Comparison of ENCODE assay signal across 18 mouse cellular contexts in the genomic region with DNA sequence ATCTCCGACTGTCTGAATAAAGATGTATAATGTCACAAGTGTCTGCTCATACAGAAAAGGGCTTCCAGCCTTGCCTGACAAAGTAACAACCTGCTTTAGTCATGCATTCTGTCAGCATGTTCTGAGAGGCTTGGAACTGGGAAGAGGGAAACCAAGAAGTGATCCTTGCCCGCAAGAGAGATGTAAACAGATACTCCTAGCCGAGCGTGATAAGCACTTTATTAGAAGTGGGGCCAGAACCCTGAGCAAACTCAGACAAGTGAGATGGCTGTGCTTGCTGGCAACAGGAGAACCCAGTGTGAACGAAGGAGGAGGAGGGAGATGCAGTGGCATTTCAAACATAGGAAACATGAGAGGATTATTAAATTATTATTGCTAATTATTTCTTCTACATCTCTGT. TPM values are rescaled to one million over a fixed set of nuclear protein-coding genes. Genes with fewer than 3 reads are reported as not detected.
A peak's percentile ranks its signal among the peaks of the same experiment; 100 is the strongest.
DNase-seq lines count a peak whose midpoint lies in the region; ATAC-seq and TF ChIP-seq lines count a peak whose summit lies in the region.
"Had no signal": no experiment of that assay in that cellular context is flagged by ENCODE, and none has a peak within 500 bp of the region (broad histone marks: within the 10 kb centered on the region; RNA-seq: fewer than 3 reads in every experiment).

No protein-coding gene starts in this region.

- H3K9me3 ChIP-seq in kidney, embryonic 14.5 days (ENCODE audit: control insufficient read depth, low read length) = no peaks in the 10 kb centered on the region
- no peaks in the 10 kb centered on the region for H3K9me3 ChIP-seq in stomach, embryonic 16.5 days (replicated peaks; ENCODE audit: control insufficient read depth, low read length)
- no peaks in the 10 kb centered on the region for H3K9me3 ChIP-seq in hindbrain, embryonic 14.5 days (ENCODE audit: control insufficient read depth, low read length)
- H3K9me3 ChIP-seq: embryonic facial prominence, embryonic 10.5 days; forebrain, embryonic 13.5 days; hindbrain, embryonic 10.5 days; hindbrain, embryonic 15.5 days had no signal

- no peak for TF ChIP-seq CTCF in kidney, adult 2 months (conservative IDR thresholded peaks at IDR 0.05; ENCODE audit: insufficient read depth, insufficient read length, low read depth, low read length)

- H3K36me3 ChIP-seq in kidney, adult 2 months (ENCODE audit: control insufficient read depth, insufficient read depth, low read length) = no peaks in the 10 kb centered on the region
- no peaks in the 10 kb centered on the region for H3K36me3 ChIP-seq in kidney, embryonic 14.5 days (ENCODE audit: control insufficient read depth, insufficient read depth, low read length)
- H3K36me3 ChIP-seq in stomach, embryonic 16.5 days (ENCODE audit: control insufficient read depth, insufficient read depth, low read length) = no peaks in the 10 kb centered on the region
- no peaks in the 10 kb centered on the region for H3K36me3 ChIP-seq in hindbrain, embryonic 14.5 days (replicated peaks; ENCODE audit: control insufficient read depth, insufficient read depth)
- H3K36me3 ChIP-seq: embryonic facial prominence, embryonic 10.5 days; hindbrain, embryonic 10.5 days; hindbrain, embryonic 15.5 days had no signal

- 59% methylated on average over 5 of the region's 5 CpGs for WGBS in kidney, adult 2 months
- 35% methylated on average over 5 of the region's 5 CpGs for WGBS in kidney, embryonic 14.5 days
- 28% methylated on average over 5 of the region's 5 CpGs for whole genome bisulfite sequencing in stomach, embryonic 16.5 days
- WGBS in hindbrain, embryonic 14.5 days = 85% methylated on average over 5 of the region's 5 CpGs

- H3K4me3 ChIP-seq in kidney, adult 2 months (ENCODE audit: insufficient read depth, low read depth, low read length) = no peak overlapping the region
- no peak overlapping the region for H3K4me3 ChIP-seq in kidney, embryonic 14.5 days (ENCODE audit: low read length)
- no peak overlapping the region for H3K4me3 ChIP-seq in stomach, embryonic 16.5 days (replicated peaks; ENCODE audit: low read length)
- H3K4me3 ChIP-seq in hindbrain, embryonic 14.5 days (replicated peaks; ENCODE audit: low read length) = no peak overlapping the region
- H3K4me3 ChIP-seq: embryonic facial prominence, embryonic 10.5 days; forebrain, embryonic 13.5 days; heart, adult 2 months; hindbrain, embryonic 10.5 days; hindbrain, embryonic 15.5 days had no signal

- no peak for DNase-seq in kidney, adult 2 months
- DNase-seq in urinary bladder, postnatal 14 days (ENCODE audit: low spot score) = peak; percentile 11
- DNase-seq in urinary bladder, adult 2 months (ENCODE audit: low spot score) = no peak
- no peak for DNase-seq in hindbrain, embryonic 14.5 days (ENCODE audit: low spot score)
- DNase-seq: adrenal gland, adult 8-10 months; adrenal gland, postnatal 36 days; cerebellum, adult 2 months; cerebellum, postnatal 10 days; forebrain, postnatal 0 days; gastrocnemius, postnatal 36 days; heart, adult 2 months had no signal

- TF ChIP-seq POLR2A in kidney, adult 2 months (IDR thresholded peaks at IDR 0.05; ENCODE audit: low read depth, low read length) = no peak

- H3K9ac ChIP-seq in kidney, embryonic 14.5 days (ENCODE audit: low read depth, low read length) = no peak overlapping the region
- H3K9ac ChIP-seq in stomach, embryonic 16.5 days (ENCODE audit: low read length) = no peak overlapping the region
- no peak overlapping the region for H3K9ac ChIP-seq in hindbrain, embryonic 14.5 days
- H3K9ac ChIP-seq: forebrain, embryonic 13.5 days; forebrain, postnatal 0 days; hindbrain, embryonic 15.5 days had no signal

- 0 out of 2 replicates have a peak, but pooled peaks cover 4% of the 10 kb centered on the region for H3K4me1 ChIP-seq in kidney, adult 2 months (ENCODE audit: control insufficient read depth, insufficient read depth, low read length)
- H3K4me1 ChIP-seq in kidney, embryonic 14.5 days (ENCODE audit: control insufficient read depth, insufficient read depth, low read length) = no peaks in the 10 kb centered on the region
- H3K4me1 ChIP-seq in stomach, embryonic 16.5 days (ENCODE audit: control insufficient read depth, insufficient read depth, low read length) = no peaks in the 10 kb centered on the region
- no peaks in the 10 kb centered on the region for H3K4me1 ChIP-seq in hindbrain, embryonic 14.5 days (replicated peaks; ENCODE audit: control insufficient read depth, insufficient read depth, low read length)
- H3K4me1 ChIP-seq: embryonic facial prominence, embryonic 10.5 days; forebrain, embryonic 13.5 days; hindbrain, embryonic 10.5 days; hindbrain, embryonic 15.5 days had no signal

- no peak overlapping the region for H3K4me2 ChIP-seq in kidney, embryonic 14.5 days (replicated peaks; ENCODE audit: low read depth, low read length)
- H3K4me2 ChIP-seq in stomach, embryonic 16.5 days (ENCODE audit: low read depth, low read length) = no peak overlapping the region
- no peak overlapping the region for H3K4me2 ChIP-seq in hindbrain, embryonic 14.5 days (replicated peaks)
- H3K4me2 ChIP-seq: forebrain, embryonic 13.5 days; heart, embryonic 11.5 days; hindbrain, embryonic 15.5 days had no signal

- no peak for ATAC-seq in kidney, embryonic 14.5 days (ENCODE audit: low FRiP score, low TSS enrichment)
- ATAC-seq in stomach, embryonic 16.5 days (ENCODE audit: insufficient read depth, low FRiP score) = peak; percentile 44; the same call in 1 of the 2 replicates
- ATAC-seq in hindbrain, embryonic 14.5 days (ENCODE audit: low FRiP score) = no peak
- ATAC-seq: forebrain, embryonic 13.5 days; forebrain, postnatal 0 days had no signal

- H3K27me3 ChIP-seq in kidney, adult 2 months (replicated peaks; ENCODE audit: control insufficient read depth, insufficient read depth, low read length) = no peaks in the 10 kb centered on the region
- H3K27me3 ChIP-seq in kidney, embryonic 14.5 days (ENCODE audit: control insufficient read depth, insufficient read depth, low read length) = no peaks in the 10 kb centered on the region
- H3K27me3 ChIP-seq in stomach, embryonic 16.5 days (ENCODE audit: control insufficient read depth, insufficient read depth, low read length) = no peaks in the 10 kb centered on the region
- no peaks in the 10 kb centered on the region for H3K27me3 ChIP-seq in hindbrain, embryonic 14.5 days (ENCODE audit: control insufficient read depth, insufficient read depth, low read length)
- H3K27me3 ChIP-seq: forebrain, embryonic 13.5 days; hindbrain, embryonic 15.5 days had no signal

- 0 out of 2 replicates have a peak overlapping the region, but pooled peaks have one; percentile 16 for H3K27ac ChIP-seq in kidney, adult 2 months (ENCODE audit: insufficient read depth, low read depth, low read length)
- H3K27ac ChIP-seq in kidney, embryonic 14.5 days (ENCODE audit: low read depth, low read length) = no peak overlapping the region
- no peak overlapping the region; the same call in 1 of the 2 replicates for H3K27ac ChIP-seq in stomach, embryonic 16.5 days (ENCODE audit: low read length)
- no peak overlapping the region for H3K27ac ChIP-seq in hindbrain, embryonic 14.5 days
- H3K27ac ChIP-seq: embryonic facial prominence, embryonic 10.5 days; forebrain, embryonic 13.5 days; heart, adult 2 months; hindbrain, embryonic 10.5 days; hindbrain, embryonic 15.5 days had no signal

RNA-seq across cellular contexts. Expression of gene Lifr, which starts 14.8 kb away (rescaled TPM):
- polyA plus RNA-seq in kidney, adult 2 months (2012; rRNA removed) = 26.2 and 64.8 TPM in 2 replicates
- polyA plus RNA-seq in kidney, embryonic 14.5 days (2014; fragmentation: Nextera tagmentation; extraction: Ambion mirVana) = 15.2 and 33.5 TPM in 2 replicates
- 13.2 and 19.8 TPM in 2 replicates for polyA plus RNA-seq in urinary bladder, adult 2 months (2012; rRNA removed)
- polyA plus RNA-seq in stomach, embryonic 16.5 days (2015; fragmentation: Nextera tagmentation; extraction: Ambion mirVana) = 16.9 and 20.4 TPM in 2 replicates
- 35.2 and 38.7 TPM in 2 replicates for polyA plus RNA-seq in hindbrain, embryonic 14.5 days (2014; fragmentation: Nextera tagmentation; extraction: Ambion mirVana)
